Mouse (Mus musculus) lung, postnatal 0 days (tissue): ENCODE data around the gene Abcc8. TPM values are rescaled to one million over a fixed set of nuclear protein-coding genes. Genes with fewer than 3 reads are reported as not detected.

Source experiments
- ATAC-seq: fragments of 200-750 bp; cut with Nextera tagmentation; 2 replicates; pipeline ENCODE4 v1.8.0; 2017; ENCODE audit warnings: moderate library complexity
- DNase-seq: peaks from one replicate; pipeline ENCODE4 v3.0.0-alpha.2; 2016; ENCODE audit warnings: low spot score
- H3K27ac ChIP-seq: fragments of 300-500 bp; sonication (generic); 2 replicates; pipeline ENCODE4 v1.5.1; 2014; ENCODE audit warnings: antibody characterized with exemption, mild to moderate bottlenecking, low read length, mixed read lengths
- H3K27me3 ChIP-seq: fragments of 300-500 bp; sonication (generic); replicated peaks from 2 replicates; pipeline ENCODE4 v1.6.1; 2014; ENCODE audit warnings: low read length, mixed read lengths; ENCODE audit not compliant: insufficient read depth
- H3K36me3 ChIP-seq: fragments of 300-500 bp; sonication (generic); 2 replicates; pipeline ENCODE4 v1.6.1; 2014; ENCODE audit warnings: low read length, mixed read lengths; ENCODE audit not compliant: insufficient read depth
- H3K4me1 ChIP-seq: fragments of 300-500 bp; sonication (generic); 2 replicates; pipeline ENCODE4 v1.6.1; 2014; ENCODE audit warnings: antibody characterized with exemption, low read depth, low read length, mixed read lengths; ENCODE audit not compliant: insufficient read depth
- H3K4me2 ChIP-seq: fragments of 300-500 bp; sonication (generic); replicated peaks from 2 replicates; pipeline ENCODE4 v1.6.1; 2014; ENCODE audit warnings: low read depth, mild to moderate bottlenecking, low read length, moderate library complexity, mixed read lengths
- H3K4me3 ChIP-seq: fragments of 300-500 bp; sonication (generic); 2 replicates; pipeline ENCODE4 v1.5.1; 2014; ENCODE audit warnings: low read depth, low read length
- H3K9ac ChIP-seq: fragments of 300-500 bp; sonication (generic); replicated peaks from 2 replicates; pipeline ENCODE4 v1.6.1; 2014; ENCODE audit warnings: low read depth, mild to moderate bottlenecking
- H3K9me3 ChIP-seq: fragments of 300-500 bp; sonication (generic); 2 replicates; pipeline ENCODE4 v1.6.1; 2016; ENCODE audit warnings: low read length, mixed read lengths
- CTCF ChIP-seq: IDR thresholded peaks from 2 replicates; pipeline ENCODE4 v1.5.1; 2016; ENCODE audit warnings: antibody characterized with exemption, mild to moderate bottlenecking
- EP300 ChIP-seq: IDR thresholded peaks from 2 replicates; pipeline ENCODE4 v1.6.1; 2016; ENCODE audit warnings: antibody characterized with exemption, mild to moderate bottlenecking, control low read depth
- WGBS: fragments of 180-500 bp; shearing (Covaris S2); extraction: QIAGEN DNeasy Blood & Tissue Kit; methylation state at CpG from one replicate; pipeline ENCODE4 v1.1.7; 2014; 5-methylcytosine and 5-hydroxymethylcytosine counted together
- polyA plus RNA-seq: library from polyadenylated mRNA; unstranded; fragments of >200 nt; fragmentation: Nextera tagmentation; extraction: Ambion mirVana; gene quantifications from 2 replicates; pipeline ENCODE4 v1.2.1, GENCODE M21; 2015

Gene Abcc8
- polyA plus RNA-seq, 1 experiment from 2014 or later, result 1.1 TPM

GRCm38 (mm10) chr7:46146675-46147308 is 33.0 kb downstream of the Abcc8 start:
- H3K27ac ChIP-seq, result no peak overlapping the region
- H3K9me3 ChIP-seq, result no peaks in the 10 kb centered on the region
- no peak for TF ChIP-seq CTCF
- no peak for TF ChIP-seq EP300
- no peak for DNase-seq
- no peaks in the 10 kb centered on the region for H3K36me3 ChIP-seq
- no peak overlapping the region for H3K4me2 ChIP-seq
- no peaks in the 10 kb centered on the region for H3K27me3 ChIP-seq
- no peak for ATAC-seq
- H3K4me1 ChIP-seq, result no peaks in the 10 kb centered on the region
- no peak overlapping the region for H3K9ac ChIP-seq
- no peak overlapping the region for H3K4me3 ChIP-seq
- 77% methylated on average over 7 of the region's 7 CpGs for WGBS

- H3K27me3 ChIP-seq, result no peaks in the 10 kb centered on the region
Measured at GRCm38 (mm10) chr7:46144061-46144460, 35.8 kb downstream of the Abcc8 start.

GRCm38 (mm10) chr7:46138329-46138930 is 41.4 kb downstream of the Abcc8 start:
- H3K36me3 ChIP-seq, result no peaks in the 10 kb centered on the region
- H3K27ac ChIP-seq, result no peak overlapping the region
- no peak for TF ChIP-seq EP300
- no peak for TF ChIP-seq CTCF
- no peaks in the 10 kb centered on the region for H3K9me3 ChIP-seq
- H3K4me2 ChIP-seq, result no peak overlapping the region
- no peak overlapping the region for H3K4me3 ChIP-seq
- no peaks in the 10 kb centered on the region for H3K4me1 ChIP-seq
- H3K9ac ChIP-seq, result no peak overlapping the region
- no peak for ATAC-seq
- no peaks in the 10 kb centered on the region for H3K27me3 ChIP-seq
- no peak for DNase-seq
- WGBS, result 36% methylated on average over 7 of the region's 7 CpGs

More at GRCm38 (mm10) chr7:46144061-46144460, 35.8 kb downstream of the Abcc8 start:
- 65% methylated on average over 8 of the region's 8 CpGs for WGBS
- no peak overlapping the region for H3K4me2 ChIP-seq
- H3K27ac ChIP-seq, result no peak overlapping the region
- H3K9me3 ChIP-seq, result no peaks in the 10 kb centered on the region
- no peak for TF ChIP-seq EP300
- TF ChIP-seq CTCF, result no peak
- H3K9ac ChIP-seq, result no peak overlapping the region
- DNase-seq (no peak), ATAC-seq (no peak)
- no peak overlapping the region for H3K4me3 ChIP-seq
- H3K4me1 ChIP-seq, result no peaks in the 10 kb centered on the region
- no peaks in the 10 kb centered on the region for H3K36me3 ChIP-seq

GRCm38 (mm10) chr7:46133858-46134257 is 46.0 kb downstream of the Abcc8 start:
- Histone ChIP-seq H3K4me1 (no peaks in the 10 kb centered on the region), H3K4me2 (no peak overlapping the region), H3K27ac (no peak overlapping the region), H3K36me3 (no peaks in the 10 kb centered on the region), H3K4me3 (no peak overlapping the region), H3K27me3 (no peaks in the 10 kb centered on the region), H3K9ac (no peak overlapping the region), H3K9me3 (no peaks in the 10 kb centered on the region)
- ATAC-seq (no peak), DNase-seq (no peak)
- no peak for TF ChIP-seq EP300
- TF ChIP-seq CTCF, result 0 out of 2 replicates have a peak, but pooled peaks have one; percentile 8
- 13% methylated on average over 7 of the region's 7 CpGs for WGBS

GRCm38 (mm10) chr7:46132229-46132628 is 47.6 kb downstream of the Abcc8 start:
- no peaks in the 10 kb centered on the region for H3K4me1 ChIP-seq
- H3K4me2 ChIP-seq, result no peak overlapping the region
- ATAC-seq, result no peak
- H3K27ac ChIP-seq, result no peak overlapping the region
- H3K9me3 ChIP-seq, result no peaks in the 10 kb centered on the region
- H3K4me3 ChIP-seq, result no peak overlapping the region
- DNase-seq, result no peak
- no peak overlapping the region for H3K9ac ChIP-seq
- WGBS, result 82% methylated on average over 12 of the region's 12 CpGs
- no peaks in the 10 kb centered on the region for H3K27me3 ChIP-seq
- TF ChIP-seq CTCF (no peak), EP300 (no peak)
- no peaks in the 10 kb centered on the region for H3K36me3 ChIP-seq

GRCm38 (mm10) chr7:46131806-46132205 is 48.0 kb downstream of the Abcc8 start:
- WGBS, result 63% methylated on average over 8 of the region's 8 CpGs
- TF ChIP-seq EP300 (no peak), CTCF (no peak)
- Histone ChIP-seq H3K36me3 (no peaks in the 10 kb centered on the region), H3K4me3 (no peak overlapping the region), H3K4me2 (no peak overlapping the region), H3K4me1 (no peaks in the 10 kb centered on the region), H3K9ac (no peak overlapping the region), H3K27ac (no peak overlapping the region), H3K27me3 (no peaks in the 10 kb centered on the region), H3K9me3 (no peaks in the 10 kb centered on the region)
- ATAC-seq (no peak), DNase-seq (no peak)
